Mouse (Mus musculus): Measurements from ENCODE around the gene Zfp445.

GRCm38 (mm10) chr9:122836126-122836525, 29.7 kb downstream of the Zfp445 start:
- TF ChIP-seq HCFC1 (IDR thresholded peaks at IDR 0.05; ENCODE audit: low read depth, low read length) (no peak), CTCF (IDR thresholded peaks at IDR 0.05 in 2 of 3, conservative IDR thresholded peaks at IDR 0.05 in 1 of 3; ENCODE audit: control insufficient read depth in 1 of 3, insufficient read depth in 1 of 3, low read depth in 2 of 3, low read length in 3 of 3, poor library complexity in 1 of 3, severe bottlenecking in 1 of 3) (no peak), RCOR1 (IDR thresholded peaks at IDR 0.05; ENCODE audit: low read depth, low read length) (no peak), ETS1 (IDR thresholded peaks at IDR 0.05; ENCODE audit: low read depth, low read length) (no peak), POLR2A (IDR thresholded peaks at IDR 0.05; ENCODE audit: control insufficient read depth in 1 of 2, insufficient read depth in 1 of 2, low read depth in 1 of 2, low read length in 2 of 2, poor library complexity in 1 of 2) (no peak), POLR2AphosphoS5 (IDR thresholded peaks at IDR 0.05; ENCODE audit: borderline replicate concordance, low read depth, low read length) (no peak), TAL1 (IDR thresholded peaks at IDR 0.05; ENCODE audit: low read length) (no peak), SMC3 (IDR thresholded peaks at IDR 0.05; ENCODE audit: low read depth, low read length) (no peak)

Measured in MEL (cell line).